Mouse (Mus musculus) kidney, postnatal 14 days (tissue): ENCODE measurements around the gene Arhgap33.

Experiments used
- DNase-seq: peaks from one replicate; pipeline ENCODE4 v3.0.0; 2022; ENCODE audit warnings: mixed read lengths

Gene Arhgap33

GRCm38 (mm10) chr7:30534633-30535577 is at the start of gene Arhgap33:
TSS of gene Arhgap33 (minus strand) at chr7:30535060.
- DNase-seq: peak; percentile 98

GRCm38 (mm10) chr7:30584339-30584738 is 49.5 kb upstream of the Arhgap33 start:
- no peak for DNase-seq

GRCm38 (mm10) chr7:30581547-30581946 is 46.7 kb upstream of the Arhgap33 start:
- DNase-seq: no peak

- DNase-seq: no peak
Observed at GRCm38 (mm10) chr7:30579950-30580349, 45.1 kb upstream of the Arhgap33 start.

- DNase-seq: peak; percentile 76
Observed at GRCm38 (mm10) chr7:30572969-30573368, 38.1 kb upstream of the Arhgap33 start.

GRCm38 (mm10) chr7:30572389-30572788 is 37.5 kb upstream of the Arhgap33 start:
- no peak for DNase-seq

GRCm38 (mm10) chr7:30567555-30567954 is 32.7 kb upstream of the Arhgap33 start:
- no peak for DNase-seq

GRCm38 (mm10) chr7:30566033-30566432 is 31.2 kb upstream of the Arhgap33 start:
- DNase-seq: peak; percentile 40

- no peak for DNase-seq
Observed at GRCm38 (mm10) chr7:30564970-30565571, 30.2 kb upstream of the Arhgap33 start, which contains the start of gene Igflr1. TSS of gene Igflr1 (plus strand) at chr7:30565427.

- no peak for DNase-seq
Observed at GRCm38 (mm10) chr7:30563906-30564280, 29.0 kb upstream of the Arhgap33 start.

GRCm38 (mm10) chr7:30563117-30563905 is 28.5 kb upstream of the Arhgap33 start, which contains the start of the genes U2af1l4, Gm49396 and Psenen:
TSS of gene U2af1l4 (plus strand) at chr7:30563301.
TSS of gene Gm49396 (plus strand) at chr7:30563344.
TSS of gene Psenen (minus strand) at chr7:30563627.
- peak; percentile 98 for DNase-seq

- DNase-seq: no peak
Observed at GRCm38 (mm10) chr7:30562526-30563116, 27.8 kb upstream of the Arhgap33 start.

- DNase-seq: no peak
Observed at GRCm38 (mm10) chr7:30560296-30560695, 25.4 kb upstream of the Arhgap33 start.

- peak; percentile 99 for DNase-seq
Observed at GRCm38 (mm10) chr7:30559443-30559954, 24.6 kb upstream of the Arhgap33 start, which contains the start of gene Lin37. TSS of gene Lin37 (minus strand) at chr7:30559838.

GRCm38 (mm10) chr7:30558656-30559442 is 24.0 kb upstream of the Arhgap33 start:
- no peak for DNase-seq

- DNase-seq: no peak
Observed at GRCm38 (mm10) chr7:30557901-30558514, 23.1 kb upstream of the Arhgap33 start.

GRCm38 (mm10) chr7:30556894-30557536 is 22.2 kb upstream of the Arhgap33 start:
- no peak for DNase-seq

GRCm38 (mm10) chr7:30553810-30554584 is 19.1 kb upstream of the Arhgap33 start:
- no peak for DNase-seq

GRCm38 (mm10) chr7:30553021-30553589 is 18.2 kb upstream of the Arhgap33 start:
- DNase-seq: peak; percentile 58
